Mouse (Mus musculus) brown adipose tissue, adult 24 weeks (tissue): ENCODE data around the gene Styx. TPM values are rescaled to one million over a fixed set of nuclear protein-coding genes. Genes with fewer than 3 reads are reported as not detected.
"Not testable (repeated sequence)": the region's sequence is repeated elsewhere in the genome, so short reads cannot be mapped to it uniquely, and the experiment has no call there.

Source experiments
- H3K27ac ChIP-seq: fragments of 200-500 bp; replicated peaks from 2 replicates; pipeline ENCODE4 v1.5.1; 2012; ENCODE audit warnings: low read depth, mild to moderate bottlenecking, low read length
- H3K4me1 ChIP-seq: fragments of 200-500 bp; 2 replicates; pipeline ENCODE4 v1.6.1; 2012; ENCODE audit warnings: low read length, mixed read lengths; ENCODE audit not compliant: control insufficient read depth, insufficient read depth, insufficient read length
- H3K4me3 ChIP-seq: fragments of 200-500 bp; 2 replicates; pipeline ENCODE4 v1.5.1; 2012; ENCODE audit warnings: low read depth, mild to moderate bottlenecking, low read length, moderate library complexity; ENCODE audit not compliant: insufficient read depth
- polyA plus RNA-seq: library from polyadenylated mRNA; stranded (reverse); fragments of >200 nt; gene quantifications from 2 replicates; pipeline ENCODE4 v1.2.4, GENCODE M21; 2012; ENCODE audit not compliant: missing spikeins, insufficient read depth, insufficient read length

Gene Styx
- polyA plus RNA-seq, 1 experiment = 16.1 TPM

- Histone ChIP-seq H3K4me3 (no peak overlapping the region), H3K4me1 (peaks cover 11% of the 10 kb centered on the region; the same call in 1 of the 2 replicates), H3K27ac (peak overlapping the region; percentile 93)
Observed at GRCm38 (mm10) chr14:45462374-45462773, 111.5 kb downstream of the Styx start.

GRCm38 (mm10) chr14:45462875-45463475, 112.1 kb downstream of the Styx start:
- Histone ChIP-seq H3K27ac (peak overlapping the region; percentile 93), H3K4me3 (no peak overlapping the region), H3K4me1 (0 out of 2 replicates have a peak, but pooled peaks cover 7% of the 10 kb centered on the region)

GRCm38 (mm10) chr14:45463599-45463998, 112.7 kb downstream of the Styx start:
- H3K4me3 ChIP-seq = no peak overlapping the region
- H3K27ac ChIP-seq = peak overlapping the region; percentile 93
- H3K4me1 ChIP-seq = 0 out of 2 replicates have a peak, but pooled peaks cover 7% of the 10 kb centered on the region

DNA sequence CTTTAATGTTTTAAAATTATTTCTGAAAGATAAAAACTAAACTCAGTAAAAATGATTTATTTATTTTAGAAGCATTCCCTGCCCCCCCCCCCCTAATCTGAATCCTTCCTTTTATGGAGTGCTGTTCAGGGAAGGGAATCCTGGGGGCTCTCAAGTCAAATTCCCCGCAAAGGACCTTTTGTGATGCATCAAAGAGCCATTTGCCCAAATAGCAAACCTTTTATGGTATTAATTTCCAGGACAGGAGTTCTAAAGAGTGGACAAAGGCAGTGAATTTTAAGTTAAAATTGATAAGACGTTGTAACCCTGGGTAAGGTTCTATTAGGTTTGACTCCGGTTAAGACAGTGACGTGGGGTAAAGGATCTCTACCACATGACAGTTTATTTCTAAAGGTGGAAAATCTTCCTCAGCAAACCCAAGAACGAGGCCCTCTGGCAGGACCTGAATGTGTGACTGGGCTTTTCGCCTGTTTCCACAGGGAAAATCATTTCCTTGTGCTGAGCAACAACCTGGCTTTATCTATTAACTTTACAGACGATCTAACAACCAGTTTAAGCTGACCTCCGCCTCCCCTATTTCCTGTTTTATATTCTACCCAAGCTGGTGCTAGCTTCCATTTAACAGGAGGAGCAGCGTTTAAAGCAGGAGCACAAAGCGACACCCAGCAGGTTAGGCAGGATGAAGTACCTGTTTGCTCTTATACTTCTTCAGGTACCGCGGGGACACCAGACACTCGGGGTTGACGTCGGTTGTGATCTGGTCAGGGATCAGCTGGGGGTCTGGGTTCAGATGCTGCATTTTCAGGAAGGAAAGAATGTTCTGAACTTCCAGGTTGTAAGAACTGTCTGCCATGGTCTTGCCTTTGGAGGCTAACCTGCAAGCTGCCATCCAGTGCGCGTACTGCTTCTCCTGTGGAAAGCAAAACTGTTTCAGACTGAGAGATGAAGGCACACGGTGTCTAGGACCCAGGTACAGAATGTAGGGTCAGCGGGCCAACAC, 113.4 kb downstream of the Styx start:
- H3K4me3 ChIP-seq = no peak overlapping the region
- H3K27ac ChIP-seq = peak overlapping the region; percentile 71
- H3K4me1 ChIP-seq = 0 out of 2 replicates have a peak, but pooled peaks cover 7% of the 10 kb centered on the region

GRCm38 (mm10) chr14:45466371-45466770, 115.5 kb downstream of the Styx start:
- not testable (repeated sequence) for H3K27ac ChIP-seq, H3K4me3 ChIP-seq, H3K4me1 ChIP-seq

GRCm38 (mm10) chr14:45469446-45469845, 118.6 kb downstream of the Styx start:
- H3K27ac ChIP-seq = no peak overlapping the region
- H3K4me3 ChIP-seq = no peak overlapping the region
- no peaks in the 10 kb centered on the region for H3K4me1 ChIP-seq

Other genes starting within 250 kb of the Styx start
- gene Gpr137c, start 131.4 kb upstream of the Styx start, polyA plus RNA-seq = 0.71 TPM in 1 of 2 replicates, not detected in the other
- gene Txndc16, start 130.8 kb upstream of the Styx start, polyA plus RNA-seq = 5.5 and 7.3 TPM in 2 replicates
- gene Ero1l, start 32.3 kb upstream of the Styx start, polyA plus RNA-seq = 11.7 and 16.8 TPM in 2 replicates
- gene Psmc6, start 21.3 kb upstream of the Styx start, polyA plus RNA-seq = 264 and 395 TPM in 2 replicates
- gene Gnpnat1, start 53.8 kb downstream of the Styx start, polyA plus RNA-seq = 31.2 and 39.1 TPM in 2 replicates
- 69.7 and 110 TPM in 2 replicates for gene Fermt2, start 179.0 kb downstream of the Styx start, polyA plus RNA-seq